Mouse (Mus musculus): Measurements from ENCODE around the gene Ap4b1. TPM values are rescaled to one million over a fixed set of nuclear protein-coding genes. Genes with fewer than 3 reads are reported as not detected.
"Not testable (repeated sequence)": the region's sequence is repeated elsewhere in the genome, so short reads cannot be mapped to it uniquely, and the experiment has no call there.

The Ap4b1 gene
- polyA plus RNA-seq, 1 experiment = 14.5 TPM

- H3K4me2 ChIP-seq (ENCODE audit: low read depth) = peak overlapping the region; percentile 81
- TF ChIP-seq POLR2AphosphoS2 (IDR thresholded peaks at IDR 0.05; ENCODE audit: insufficient read length, low read depth) (no peak), CEBPB (IDR thresholded peaks at IDR 0.05; ENCODE audit: insufficient read depth, poor library complexity, severe bottlenecking) (no peak), MAX (IDR thresholded peaks at IDR 0.05; ENCODE audit: low read depth) (no peak), MYOD1 (IDR thresholded peaks at IDR 0.05; ENCODE audit: control insufficient read depth in 1 of 3, insufficient read length in 2 of 3, low read depth in 2 of 3) (no peak), TCF12 (IDR thresholded peaks at IDR 0.05; ENCODE audit: insufficient read depth, poor library complexity, severe bottlenecking) (no peak), E2F4 (IDR thresholded peaks at IDR 0.05; ENCODE audit: insufficient read depth) (no peak), USF1 (IDR thresholded peaks at IDR 0.05; ENCODE audit: low read depth) (no peak), MYOG (IDR thresholded peaks at IDR 0.05; ENCODE audit: control insufficient read depth in 1 of 3, insufficient read depth in 1 of 3, insufficient read length in 2 of 3, low read depth in 2 of 3) (no peak), TCF3 (IDR thresholded peaks at IDR 0.05; ENCODE audit: insufficient read length, low read depth) (no peak), SRF (IDR thresholded peaks at IDR 0.05; ENCODE audit: control insufficient read depth, insufficient read length, low read depth) (no peak), REST (IDR thresholded peaks at IDR 0.05; ENCODE audit: insufficient read depth, insufficient read length) (no peak), POLR2A (IDR thresholded peaks at IDR 0.05; ENCODE audit: insufficient read length, low read depth) (no peak)
Observed at GRCm38 (mm10) chr3:103789096-103789495, 20.2 kb upstream of the Ap4b1 start.

GRCm38 (mm10) chr3:103789891-103790345, 19.4 kb upstream of the Ap4b1 start:
- TF ChIP-seq POLR2AphosphoS2 (IDR thresholded peaks at IDR 0.05; ENCODE audit: insufficient read length, low read depth) (peak; percentile 15), CEBPB (IDR thresholded peaks at IDR 0.05; ENCODE audit: insufficient read depth, poor library complexity, severe bottlenecking) (no peak), USF1 (IDR thresholded peaks at IDR 0.05; ENCODE audit: low read depth) (no peak), TCF12 (IDR thresholded peaks at IDR 0.05; ENCODE audit: insufficient read depth, poor library complexity, severe bottlenecking) (no peak), TCF3 (IDR thresholded peaks at IDR 0.05; ENCODE audit: insufficient read length, low read depth) (no peak)
- Histone ChIP-seq H3K79me2 (ENCODE audit: control insufficient read depth, insufficient read depth) (peaks cover 57% of the 10 kb centered on the region), H3K27me3 (ENCODE audit: control insufficient read depth, insufficient read depth, insufficient read length) (no peaks in the 10 kb centered on the region), H3K36me3 (ENCODE audit: control insufficient read depth, insufficient read depth) (no peaks in the 10 kb centered on the region), H3K4me2 (ENCODE audit: low read depth) (peak overlapping the region; percentile 81), H3ac (ENCODE audit: control insufficient read depth, insufficient read length) (peak overlapping the region; percentile 79), H3K4me3 (peak overlapping the region; percentile 65)

More at GRCm38 (mm10) chr3:103789096-103789495, 20.2 kb upstream of the Ap4b1 start:
- Histone ChIP-seq H3K4me3 (peak overlapping the region; percentile 65), H3K36me3 (ENCODE audit: control insufficient read depth, insufficient read depth) (no peaks in the 10 kb centered on the region), H3ac (ENCODE audit: control insufficient read depth, insufficient read length) (no peak overlapping the region), H3K27me3 (ENCODE audit: control insufficient read depth, insufficient read depth, insufficient read length) (no peaks in the 10 kb centered on the region), H3K79me2 (ENCODE audit: control insufficient read depth, insufficient read depth) (peaks cover 65% of the 10 kb centered on the region)

- Histone ChIP-seq H3K4me3 (peak overlapping the region; percentile 65), H3K36me3 (ENCODE audit: control insufficient read depth, insufficient read depth) (no peaks in the 10 kb centered on the region), H3ac (ENCODE audit: control insufficient read depth, insufficient read length) (peak overlapping the region; percentile 79), H3K4me2 (ENCODE audit: low read depth) (peak overlapping the region; percentile 81), H3K27me3 (ENCODE audit: control insufficient read depth, insufficient read depth, insufficient read length) (no peaks in the 10 kb centered on the region), H3K79me2 (ENCODE audit: control insufficient read depth, insufficient read depth) (peaks cover 50% of the 10 kb centered on the region)
- peak; percentile 29 for TF ChIP-seq POLR2AphosphoS2 (IDR thresholded peaks at IDR 0.05; ENCODE audit: insufficient read length, low read depth)
- TF ChIP-seq SRF (IDR thresholded peaks at IDR 0.05; ENCODE audit: control insufficient read depth, insufficient read length, low read depth) = no peak
Observed at GRCm38 (mm10) chr3:103790346-103791145, 18.8 kb upstream of the Ap4b1 start.

GRCm38 (mm10) chr3:103791230-103792110, 17.9 kb upstream of the Ap4b1 start, which contains the start of gene Hipk1:
Hipk1 (minus strand) TSS chr3:103791563.
- Histone ChIP-seq H3K36me3 (ENCODE audit: control insufficient read depth, insufficient read depth) (no peaks in the 10 kb centered on the region), H3ac (ENCODE audit: control insufficient read depth, insufficient read length) (peak within 1 kb of the TSS; percentile 79), H3K79me2 (ENCODE audit: control insufficient read depth, insufficient read depth) (peaks cover 43% of the 10 kb centered on the region), H3K27me3 (ENCODE audit: control insufficient read depth, insufficient read depth, insufficient read length) (no peaks in the 10 kb centered on the region), H3K4me3 (peak within 1 kb of the TSS; percentile 65), H3K4me2 (ENCODE audit: low read depth) (peak within 1 kb of the TSS; percentile 81)
- TF ChIP-seq POLR2A (IDR thresholded peaks at IDR 0.05; ENCODE audit: insufficient read length, low read depth) (peak; percentile 88), MYOG (IDR thresholded peaks at IDR 0.05; ENCODE audit: control insufficient read depth in 1 of 3, insufficient read depth in 1 of 3, insufficient read length in 2 of 3, low read depth in 2 of 3) (peak in 1 of 3 experiments; percentile 33), POLR2AphosphoS2 (IDR thresholded peaks at IDR 0.05; ENCODE audit: insufficient read length, low read depth) (peak; percentile 90), MAX (IDR thresholded peaks at IDR 0.05; ENCODE audit: low read depth) (no peak), E2F4 (IDR thresholded peaks at IDR 0.05; ENCODE audit: insufficient read depth) (no peak), USF1 (IDR thresholded peaks at IDR 0.05; ENCODE audit: low read depth) (no peak), REST (IDR thresholded peaks at IDR 0.05; ENCODE audit: insufficient read depth, insufficient read length) (no peak)

- Histone ChIP-seq H3K4me3 (peak overlapping the region; percentile 65), H3K4me2 (ENCODE audit: low read depth) (peak overlapping the region; percentile 80), H3K79me2 (ENCODE audit: control insufficient read depth, insufficient read depth) (peaks cover 37% of the 10 kb centered on the region)
- H3K36me3 ChIP-seq (ENCODE audit: control insufficient read depth, insufficient read depth); H3K27me3 ChIP-seq (ENCODE audit: control insufficient read depth, insufficient read depth, insufficient read length); H3ac ChIP-seq (ENCODE audit: control insufficient read depth, insufficient read length): not testable (repeated sequence)
Observed at GRCm38 (mm10) chr3:103792111-103792406, 17.3 kb upstream of the Ap4b1 start.

Data from myocyte (in vitro differentiated cells).